Mouse (Mus musculus): Measurements from ENCODE around the gene Olfr44. TPM values are rescaled to one million over a fixed set of nuclear protein-coding genes. Genes with fewer than 3 reads are reported as not detected.

Olfr44 gene
- polyA plus RNA-seq, 1 experiment from 2014 or later = not detected

Other genes with a start within 250 kb of the Olfr44 start
- not detected in 2 replicates for gene Olfr1537, start 244.0 kb downstream of the Olfr44 start, polyA plus RNA-seq (2014; fragmentation: Nextera tagmentation; extraction: Ambion mirVana)
- not detected in 2 replicates for gene Olfr945, start 217.2 kb downstream of the Olfr44 start, polyA plus RNA-seq (2014; fragmentation: Nextera tagmentation; extraction: Ambion mirVana)
- not detected in 2 replicates for gene Olfr948, start 167.9 kb downstream of the Olfr44 start, polyA plus RNA-seq (2014; fragmentation: Nextera tagmentation; extraction: Ambion mirVana)
- gene Olfr951, start 106.6 kb downstream of the Olfr44 start, polyA plus RNA-seq (2014; fragmentation: Nextera tagmentation; extraction: Ambion mirVana) = not detected in 2 replicates
- gene Olfr952, start 66.8 kb downstream of the Olfr44 start, polyA plus RNA-seq (2014; fragmentation: Nextera tagmentation; extraction: Ambion mirVana) = not detected in 2 replicates
- not detected in 2 replicates for gene Olfr954, start 37.3 kb downstream of the Olfr44 start, polyA plus RNA-seq (2014; fragmentation: Nextera tagmentation; extraction: Ambion mirVana)
- gene Olfr955, start 22.1 kb downstream of the Olfr44 start, polyA plus RNA-seq (2014; fragmentation: Nextera tagmentation; extraction: Ambion mirVana) = not detected in 2 replicates
- not detected in 2 replicates for gene Olfr957, start 21.8 kb upstream of the Olfr44 start, polyA plus RNA-seq (2014; fragmentation: Nextera tagmentation; extraction: Ambion mirVana)
- gene Olfr958, start 60.1 kb upstream of the Olfr44 start, polyA plus RNA-seq (2014; fragmentation: Nextera tagmentation; extraction: Ambion mirVana) = not detected in 2 replicates
- not detected in 2 replicates for gene Olfr959, start 81.6 kb upstream of the Olfr44 start, polyA plus RNA-seq (2014; fragmentation: Nextera tagmentation; extraction: Ambion mirVana)
- gene AW551984, start 110.4 kb upstream of the Olfr44 start, polyA plus RNA-seq (2014; fragmentation: Nextera tagmentation; extraction: Ambion mirVana) = 24.7 and 32.1 TPM in 2 replicates
- not detected in 2 replicates for gene Olfr148, start 116.7 kb upstream of the Olfr44 start, polyA plus RNA-seq (2014; fragmentation: Nextera tagmentation; extraction: Ambion mirVana)
- gene Olfr960, start 127.4 kb upstream of the Olfr44 start, polyA plus RNA-seq (2014; fragmentation: Nextera tagmentation; extraction: Ambion mirVana) = not detected in 2 replicates
- gene Olfr961, start 151.1 kb upstream of the Olfr44 start, polyA plus RNA-seq (2014; fragmentation: Nextera tagmentation; extraction: Ambion mirVana) = not detected in 2 replicates
- gene Olfr963, start 173.2 kb upstream of the Olfr44 start, polyA plus RNA-seq (2014; fragmentation: Nextera tagmentation; extraction: Ambion mirVana) = not detected in 2 replicates
- not detected in 2 replicates for gene Olfr149, start 213.1 kb upstream of the Olfr44 start, polyA plus RNA-seq (2014; fragmentation: Nextera tagmentation; extraction: Ambion mirVana)
- not detected in 2 replicates for gene Olfr965, start 217.4 kb upstream of the Olfr44 start, polyA plus RNA-seq (2014; fragmentation: Nextera tagmentation; extraction: Ambion mirVana)
- gene Olfr150, start 237.0 kb upstream of the Olfr44 start, polyA plus RNA-seq (2014; fragmentation: Nextera tagmentation; extraction: Ambion mirVana) = not detected in 2 replicates

Data from intestine, embryonic 14.5 days (tissue).